Mouse (Mus musculus): ENCODE measurements around the gene Shc3.

Shc3 gene

DNA sequence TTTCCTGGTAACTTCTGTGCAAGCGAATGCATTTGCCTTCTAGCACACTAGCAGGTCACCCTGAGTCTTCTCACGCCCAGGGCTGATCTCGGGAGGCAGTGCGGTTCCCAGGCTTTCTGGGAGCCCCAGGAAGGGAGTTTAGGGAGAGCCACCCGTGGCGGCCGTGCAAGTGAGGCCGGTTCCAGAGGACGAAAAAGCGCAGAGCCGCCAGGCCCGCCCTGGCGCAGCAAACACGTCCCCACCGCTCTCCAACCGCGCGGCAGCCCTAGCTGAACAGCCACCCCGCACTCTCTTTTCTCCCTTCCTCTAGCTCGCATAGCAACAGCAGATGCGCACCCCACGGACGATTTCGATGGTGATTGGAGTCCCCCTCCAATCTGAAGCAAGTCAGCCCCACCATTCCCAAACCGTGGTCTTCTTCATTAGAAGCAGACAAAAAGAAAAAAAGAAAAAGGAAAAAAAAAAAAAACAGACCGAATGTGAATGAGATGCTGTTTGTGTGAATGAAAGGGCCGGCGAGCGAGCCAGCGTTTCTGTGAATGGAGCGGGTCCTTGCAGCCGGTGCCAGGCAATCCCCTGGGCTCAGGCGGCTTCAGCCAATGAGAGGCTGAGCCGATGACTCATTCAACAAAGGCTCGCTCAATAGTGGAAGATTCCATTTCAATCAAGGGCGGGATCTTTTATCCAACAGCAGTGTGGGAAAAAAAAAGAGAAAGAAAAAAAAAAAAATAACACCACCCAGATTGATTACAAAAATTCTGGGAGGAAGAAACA, at the start of gene Shc3:
Gene Shc3, minus strand, starts transcription at position 509 of the 774 bp plus-strand sequence.
- peak; percentile 82 for DNase-seq (ENCODE audit: low spot score)

DNA sequence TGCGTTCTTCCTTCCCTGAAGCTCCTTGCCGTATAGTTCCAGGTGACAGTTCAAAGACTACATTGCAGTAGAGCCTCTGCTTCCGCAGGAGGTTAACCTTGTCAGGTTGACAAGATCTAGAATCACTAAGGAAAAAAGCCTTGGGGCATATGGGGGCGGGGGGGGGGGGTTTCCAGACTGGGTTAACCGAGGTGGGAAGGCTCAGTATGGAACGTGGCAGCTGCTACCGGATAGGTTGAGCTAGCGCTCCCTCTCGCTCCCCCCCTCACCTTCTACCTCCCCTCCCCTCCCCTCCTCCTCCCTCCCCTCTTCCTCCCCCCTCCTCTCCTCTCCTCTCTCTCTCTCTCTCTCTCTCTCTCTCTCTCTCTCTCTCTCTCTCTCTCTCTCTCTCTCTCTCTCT, 49.4 kb upstream of the Shc3 start:
- no peak for DNase-seq (ENCODE audit: low spot score)

DNA sequence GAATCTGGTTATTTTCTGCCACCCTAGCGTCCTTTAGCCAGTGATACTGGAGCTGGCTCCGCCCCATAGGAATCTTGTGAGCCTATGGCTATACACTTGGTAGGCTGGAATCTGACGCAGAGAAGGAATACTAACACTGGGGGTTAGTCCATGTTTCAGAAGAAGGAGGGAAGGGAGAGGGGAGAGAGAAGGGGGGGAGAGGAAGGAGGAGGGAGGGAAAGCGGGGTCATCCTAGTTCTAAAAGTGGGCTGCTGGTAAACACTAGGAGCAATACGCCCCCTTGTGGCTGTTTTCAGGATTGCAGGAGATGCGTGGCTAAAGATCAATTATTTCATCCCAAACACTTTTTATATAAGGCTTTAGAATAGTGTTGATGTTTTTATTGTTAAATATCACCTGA, 48.6 kb upstream of the Shc3 start:
- DNase-seq (ENCODE audit: low spot score) = peak; percentile 51

DNA sequence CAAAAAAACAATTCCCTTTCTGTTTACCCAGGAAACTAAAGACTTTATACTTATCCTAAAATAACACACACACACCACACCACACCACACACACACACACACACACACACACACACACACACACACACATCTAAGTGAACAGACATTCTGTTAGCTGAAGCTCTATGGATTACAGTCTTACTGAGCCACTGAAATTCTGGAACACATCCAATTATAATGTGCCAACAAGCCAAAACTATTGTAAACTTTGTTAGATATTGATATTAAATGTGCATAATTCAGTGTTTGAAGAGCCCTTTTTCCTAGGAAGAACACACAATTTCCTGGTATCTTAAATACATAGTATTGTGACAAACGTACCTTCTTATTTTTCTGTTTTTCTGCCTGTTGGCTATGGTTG, 48.1 kb upstream of the Shc3 start:
- no peak for DNase-seq (ENCODE audit: low spot score)

DNA sequence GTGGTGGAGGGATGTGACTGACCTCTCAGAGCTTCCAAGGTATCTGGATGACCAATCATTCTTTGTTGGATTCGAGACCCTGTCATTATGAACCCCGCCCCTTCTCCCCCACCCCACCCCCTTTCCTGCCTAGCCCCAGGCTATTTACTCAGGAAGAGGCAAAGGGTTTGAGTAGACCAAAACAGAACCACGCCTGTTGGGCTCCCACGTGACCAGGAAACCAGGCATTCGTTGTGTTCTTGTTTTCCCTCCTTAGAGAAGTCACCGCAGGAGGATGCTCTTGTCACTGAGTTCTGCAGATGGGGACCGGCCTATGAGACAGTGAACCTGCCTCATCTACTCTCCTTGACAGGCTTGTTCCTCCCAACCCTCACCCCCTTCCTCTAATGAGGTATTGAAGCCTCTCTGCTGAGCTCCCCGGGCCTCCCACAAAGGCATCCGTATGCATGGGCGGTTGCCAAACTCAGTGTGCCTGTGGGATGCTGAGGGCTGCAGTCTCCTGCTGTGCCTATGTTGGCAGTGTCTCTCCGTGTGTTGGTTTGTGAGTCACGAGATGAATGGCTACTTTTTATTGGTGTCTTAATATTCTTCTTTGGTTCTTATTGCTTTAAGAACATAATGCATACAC, 47.3 kb upstream of the Shc3 start:
- peak; percentile 70 for DNase-seq (ENCODE audit: low spot score)

DNA sequence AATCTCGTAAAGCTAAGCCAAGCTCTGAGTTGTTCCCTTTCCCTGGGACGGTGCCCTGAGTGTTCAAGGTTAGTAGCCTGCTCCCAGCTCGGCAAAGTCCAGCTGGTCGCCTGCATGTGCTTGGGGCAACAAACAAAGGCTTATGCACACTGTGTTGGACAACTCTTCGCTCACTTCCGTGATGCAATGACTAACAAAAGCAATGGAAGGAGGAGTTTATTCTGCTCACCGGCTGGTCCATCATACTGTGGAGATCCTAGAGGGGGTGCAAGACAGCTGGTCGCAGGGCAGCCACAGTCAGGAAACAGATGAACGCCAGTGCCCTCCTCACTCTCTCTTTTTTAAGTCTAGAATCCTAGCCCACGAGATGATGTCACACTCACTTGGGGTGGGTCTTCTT, 46.6 kb upstream of the Shc3 start:
- no peak for DNase-seq (ENCODE audit: low spot score)

DNA sequence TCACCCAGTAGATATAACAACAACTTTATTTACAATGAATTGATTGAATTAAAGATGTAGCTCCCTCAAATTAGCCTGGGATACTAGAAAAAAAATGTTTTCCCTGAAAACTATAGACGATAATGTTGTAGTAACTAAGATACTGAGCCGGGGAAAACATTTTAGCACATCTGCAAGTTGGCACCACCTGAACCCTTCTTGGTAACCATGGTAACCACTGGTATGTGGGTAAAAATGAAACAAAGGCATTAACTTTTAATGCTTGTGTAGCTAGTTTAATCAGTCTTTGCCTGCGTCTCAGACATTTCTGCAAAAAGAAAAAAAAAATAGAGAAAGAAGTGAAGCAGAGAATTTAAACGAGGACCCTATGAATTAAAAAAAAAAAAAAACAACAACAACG, 42.3 kb upstream of the Shc3 start:
- no peak for DNase-seq (ENCODE audit: low spot score)

DNA sequence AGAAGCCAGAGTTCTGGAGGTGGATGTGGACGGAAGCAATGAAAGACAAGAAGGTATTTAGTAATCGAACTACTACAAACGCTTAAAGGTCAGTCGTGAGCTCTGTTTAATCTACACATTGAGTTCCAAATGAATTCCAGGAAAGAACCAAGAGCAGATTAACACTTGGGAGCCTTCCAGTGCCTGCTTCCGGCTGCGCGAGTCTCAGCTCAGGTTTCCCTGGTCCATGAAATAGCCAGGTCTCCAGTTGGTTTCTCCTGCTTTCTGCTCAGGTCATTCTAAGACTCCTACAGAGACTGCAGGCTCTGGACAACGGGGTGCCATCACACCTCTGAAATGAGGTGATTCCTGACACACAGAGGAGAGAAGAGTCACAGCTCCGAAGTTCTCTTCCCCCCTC, 41.8 kb upstream of the Shc3 start:
- DNase-seq (ENCODE audit: low spot score) = no peak

DNA sequence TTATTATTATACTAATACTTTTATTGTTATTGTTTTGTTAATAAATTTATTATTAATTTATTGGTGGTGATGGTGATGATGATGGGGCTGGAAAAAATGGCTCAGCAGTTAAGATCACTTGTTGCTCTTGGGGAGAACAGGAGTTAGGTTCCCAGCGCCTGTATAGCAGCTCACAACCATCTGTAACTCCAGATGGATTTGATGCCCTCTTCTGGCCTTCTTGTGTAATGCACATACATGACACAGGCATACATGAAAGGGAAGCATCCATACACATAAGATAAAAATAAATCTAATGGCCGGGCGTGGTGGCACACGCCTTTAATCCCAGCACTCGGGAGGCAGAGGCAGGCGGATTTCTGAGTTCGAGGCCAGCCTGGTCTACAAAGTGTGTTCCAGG, 40.0 kb upstream of the Shc3 start:
- no peak for DNase-seq (ENCODE audit: low spot score)

DNA sequence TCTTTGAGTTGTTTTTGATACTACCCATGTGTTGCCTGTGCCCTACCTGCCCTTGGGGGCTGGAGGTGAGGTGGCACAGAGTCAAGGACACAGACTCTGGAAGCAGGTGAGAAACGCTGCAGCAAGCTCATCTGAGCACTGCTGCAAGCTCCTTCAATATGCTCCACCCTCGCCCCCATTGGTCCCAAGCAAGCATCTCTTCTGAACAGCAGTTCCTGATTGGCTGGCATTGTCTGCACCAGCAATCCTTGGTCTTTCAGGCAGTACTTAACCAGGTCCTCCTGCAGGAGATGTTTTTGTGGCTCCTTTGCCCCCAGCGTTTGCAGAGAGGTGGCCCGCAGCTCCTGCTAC, 34.6 kb upstream of the Shc3 start:
- DNase-seq (ENCODE audit: low spot score) = peak; percentile 59

DNA sequence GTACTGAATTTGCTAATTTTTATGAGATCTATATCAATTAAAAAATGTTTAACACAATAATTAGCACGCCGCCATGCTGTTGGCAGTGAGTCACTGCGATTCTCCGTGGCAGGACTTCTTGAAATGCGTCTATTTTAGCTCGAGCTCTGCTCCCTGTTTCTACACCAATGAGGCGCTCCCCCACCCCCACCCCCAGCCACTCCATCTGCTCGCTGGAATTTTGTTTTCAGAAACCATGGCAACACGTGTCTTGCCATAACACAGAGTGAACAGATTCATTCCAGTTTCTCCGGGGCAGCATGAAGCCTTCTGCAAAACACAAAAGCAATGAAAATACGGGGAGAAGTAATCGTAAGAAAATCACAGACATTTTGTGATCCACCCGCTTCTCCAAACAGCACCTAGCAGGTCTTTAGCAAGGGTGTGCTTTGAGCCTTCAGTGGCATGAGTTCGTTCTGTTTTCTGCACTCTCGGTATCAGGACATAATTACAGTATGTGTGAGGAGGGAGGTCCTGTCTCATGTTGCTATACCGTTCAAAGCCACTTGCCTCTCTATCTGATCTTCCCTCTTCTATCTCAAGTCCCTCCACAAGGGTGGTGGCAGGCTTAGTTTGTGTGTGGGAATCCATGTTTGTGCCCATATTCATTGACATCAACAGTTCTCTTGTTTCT, 34.1 kb upstream of the Shc3 start:
- DNase-seq (ENCODE audit: low spot score) = peak; percentile 46

DNA sequence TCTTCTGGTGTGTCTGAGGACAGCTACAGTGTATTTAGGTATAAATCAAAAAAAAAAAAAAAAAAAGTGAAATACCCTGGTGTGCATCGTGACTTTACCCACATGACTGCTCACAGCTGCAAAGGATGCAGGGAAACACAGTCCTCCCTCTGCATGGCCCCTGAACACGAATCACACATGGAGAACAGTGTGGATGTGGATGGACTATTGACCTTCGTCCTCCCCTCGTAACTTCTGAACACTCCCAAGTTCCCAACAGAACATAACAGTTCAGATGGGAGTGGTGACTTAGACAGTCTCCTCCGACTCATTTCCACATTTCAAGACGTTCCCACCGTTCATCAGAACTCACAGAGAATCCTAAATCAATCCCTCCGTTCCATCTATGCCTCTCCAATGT, 33.5 kb upstream of the Shc3 start:
- no peak for DNase-seq (ENCODE audit: low spot score)

DNA sequence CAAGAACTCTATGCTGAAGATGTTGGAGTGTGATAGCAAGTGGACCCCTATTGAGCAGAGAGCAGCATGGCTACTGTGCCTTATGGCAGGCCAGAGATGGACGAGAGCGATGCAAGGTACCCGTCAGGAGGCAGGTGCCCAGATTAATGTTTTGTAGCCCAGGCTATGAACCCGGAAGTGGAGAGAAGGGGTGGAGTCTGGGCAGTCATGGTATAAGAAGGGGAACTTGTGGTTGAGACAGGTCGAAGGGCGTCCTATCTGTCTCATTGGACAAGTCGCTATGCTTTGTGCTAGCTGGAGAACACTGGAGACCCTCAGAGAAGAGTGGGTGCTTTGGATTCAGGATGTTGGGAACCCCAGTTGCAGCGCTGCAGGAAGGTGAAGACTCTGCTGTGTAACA, 30.9 kb upstream of the Shc3 start:
- no peak for DNase-seq (ENCODE audit: low spot score)

DNA sequence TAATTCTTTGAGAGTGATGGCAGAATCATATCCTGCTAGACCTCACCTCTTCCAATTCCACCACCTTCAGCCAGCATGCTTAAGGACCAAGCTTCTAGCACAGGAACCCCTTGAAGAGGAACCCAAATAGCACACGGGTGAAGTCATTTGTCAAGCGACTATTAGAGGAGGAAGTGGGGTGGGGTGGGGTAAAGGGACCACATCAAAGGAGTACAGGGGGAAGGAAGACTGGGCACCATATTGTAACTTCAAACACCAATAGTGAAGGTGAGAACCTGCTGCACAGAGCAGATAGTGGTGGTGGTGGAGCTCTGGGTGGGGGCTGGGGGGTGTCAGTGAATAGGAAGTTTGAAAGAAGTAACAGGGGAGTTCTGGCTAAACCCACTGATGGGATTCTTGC, 28.8 kb upstream of the Shc3 start:
- no peak for DNase-seq (ENCODE audit: low spot score)

DNA sequence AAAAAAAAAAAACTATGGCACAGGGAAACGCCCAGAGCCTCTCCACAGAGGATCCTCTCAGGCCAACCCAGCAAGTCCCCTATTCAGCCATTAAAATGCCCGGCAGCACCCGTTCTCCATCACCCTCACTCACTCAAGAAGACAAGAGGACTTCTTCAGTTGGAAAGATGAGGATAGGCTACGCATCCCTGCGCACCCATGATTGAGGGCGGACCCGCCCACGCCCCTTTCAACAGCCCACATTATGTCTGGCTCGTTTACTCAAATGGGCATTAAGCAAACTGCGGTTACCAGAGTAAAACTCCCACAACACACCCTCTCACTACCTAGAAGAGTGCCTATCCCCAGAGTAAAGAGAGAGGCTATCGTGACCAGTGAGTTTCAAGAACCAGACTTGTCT, 26.2 kb upstream of the Shc3 start:
- DNase-seq (ENCODE audit: low spot score) = no peak

DNA sequence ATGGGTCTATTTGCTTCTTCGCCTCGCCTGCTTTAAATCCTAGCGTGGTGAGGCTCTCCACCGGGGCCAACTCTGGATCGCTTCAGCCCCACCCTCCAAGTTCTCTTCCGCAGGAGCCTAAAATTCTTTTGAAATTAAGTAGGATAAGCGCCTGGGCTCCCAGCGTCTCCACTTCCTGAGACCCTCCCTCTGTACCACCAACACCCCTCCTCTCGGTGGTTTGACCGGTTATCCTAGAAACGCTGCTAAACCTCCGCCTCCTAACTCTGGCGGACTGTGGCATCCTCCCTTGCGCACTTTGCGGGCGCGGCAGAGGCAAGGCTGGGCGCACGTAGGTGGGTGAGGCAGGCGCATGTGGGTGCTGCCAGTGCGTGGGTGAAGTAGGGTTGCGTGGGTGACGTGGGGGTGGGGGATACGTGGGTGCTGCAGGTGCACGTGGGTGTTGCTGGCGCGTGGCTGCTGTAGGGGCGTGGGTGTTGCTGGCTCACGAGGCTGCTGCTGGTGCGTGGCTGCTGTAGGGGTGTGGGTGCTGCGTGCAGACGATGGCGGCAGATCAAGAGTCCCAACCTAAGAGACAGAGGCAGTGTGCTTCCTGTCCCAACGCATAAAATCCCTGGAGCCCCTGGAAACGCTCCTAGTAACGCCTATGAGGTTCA, 25.6 kb upstream of the Shc3 start:
- DNase-seq (ENCODE audit: low spot score) = peak; percentile 32

DNA sequence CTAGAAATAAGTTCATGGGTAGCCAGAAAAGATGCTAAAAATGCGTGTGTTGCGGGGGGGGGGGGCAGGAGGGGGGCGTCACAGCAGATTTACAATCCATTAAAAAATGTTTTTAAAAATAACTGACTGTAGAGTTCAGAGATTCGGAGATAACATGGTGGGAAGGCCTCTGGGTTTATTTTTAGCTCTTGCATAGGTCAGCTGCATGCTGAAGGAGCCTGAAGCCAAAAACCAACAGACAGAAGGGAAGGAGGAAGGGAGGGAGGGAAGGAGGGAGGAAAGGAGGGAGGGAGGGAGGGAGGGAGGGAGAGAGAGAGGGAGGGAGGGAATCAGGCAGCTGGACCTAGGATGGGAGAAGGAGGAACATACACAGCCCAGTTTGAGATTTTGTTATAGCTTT, 18.8 kb upstream of the Shc3 start:
- no peak for DNase-seq (ENCODE audit: low spot score)

DNA sequence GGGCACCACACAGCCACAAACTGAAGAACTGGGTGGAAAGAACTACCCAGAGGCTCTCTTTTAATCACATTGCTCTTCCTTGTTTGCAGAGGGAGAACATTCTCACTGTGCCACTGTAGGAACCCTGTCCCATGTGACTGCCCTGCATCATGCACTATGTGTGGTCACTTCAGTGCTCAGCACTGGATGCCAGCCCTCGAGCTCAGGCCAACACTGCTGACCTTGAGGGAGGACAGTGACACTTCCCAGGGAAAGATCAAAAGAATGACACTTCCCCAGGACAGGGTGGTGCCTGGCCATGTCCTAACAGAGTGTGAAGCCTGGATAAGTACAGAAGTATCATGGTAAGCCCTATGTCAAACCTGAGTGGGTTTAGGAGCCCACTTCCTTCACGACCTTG, 13.0 kb upstream of the Shc3 start:
- DNase-seq (ENCODE audit: low spot score) = no peak

DNA sequence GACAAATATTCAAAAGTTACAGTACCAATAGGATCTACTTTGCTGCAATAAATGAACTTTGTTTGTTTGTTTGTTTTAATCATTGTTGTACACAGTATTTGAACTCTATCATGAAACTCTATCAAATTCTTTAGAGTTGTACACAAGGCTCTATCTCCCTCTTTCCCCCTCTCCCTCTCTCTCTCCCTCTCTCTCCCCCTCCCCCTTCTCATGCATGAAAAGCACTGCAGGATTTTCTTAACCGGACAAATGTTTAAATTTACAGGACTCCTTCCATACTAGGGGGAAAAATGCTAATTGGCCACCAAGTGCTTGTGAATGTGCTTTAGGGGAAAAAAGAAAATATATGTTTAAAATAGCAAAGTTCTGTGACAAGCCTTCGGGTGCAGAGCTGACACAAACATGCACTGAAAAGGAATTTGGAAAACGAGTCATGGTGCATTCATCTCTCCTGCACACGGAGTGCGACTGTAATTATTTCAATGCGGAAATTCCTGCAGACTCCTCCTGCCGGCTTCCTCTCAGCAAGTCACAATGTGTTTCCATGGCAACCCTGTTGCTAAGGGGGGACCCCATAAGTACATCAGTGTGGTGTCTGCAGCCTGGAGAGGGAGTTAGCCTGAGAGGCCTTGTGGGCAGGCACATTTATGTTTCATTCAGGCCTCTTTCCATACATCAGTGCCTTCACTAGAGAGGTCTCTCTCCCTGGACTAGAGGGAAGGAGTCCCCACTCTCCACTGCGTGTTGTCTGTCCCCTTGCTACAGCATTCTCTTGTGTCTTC, 11.2 kb upstream of the Shc3 start:
- no peak for DNase-seq (ENCODE audit: low spot score)

DNA sequence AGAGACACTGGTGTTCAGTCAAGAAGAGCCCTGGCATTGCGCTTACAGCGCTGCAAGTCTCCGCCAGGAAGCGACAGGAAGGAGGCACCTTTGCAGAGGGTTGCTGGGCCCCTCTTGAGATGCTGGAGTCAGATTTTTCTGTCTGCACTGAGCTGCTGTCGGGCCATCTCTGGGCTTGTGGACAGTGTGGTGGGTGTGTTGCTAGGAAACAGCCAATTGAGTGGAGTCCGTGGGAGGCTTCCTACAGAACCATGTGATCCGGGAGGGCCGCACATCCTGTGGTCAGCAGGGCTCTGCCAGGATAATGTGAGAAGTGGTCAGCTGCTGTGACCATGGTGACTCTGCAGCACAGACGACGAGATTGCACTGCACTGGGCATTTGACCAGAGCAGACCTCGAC, 4.6 kb upstream of the Shc3 start:
- DNase-seq (ENCODE audit: low spot score) = peak; percentile 63

DNA sequence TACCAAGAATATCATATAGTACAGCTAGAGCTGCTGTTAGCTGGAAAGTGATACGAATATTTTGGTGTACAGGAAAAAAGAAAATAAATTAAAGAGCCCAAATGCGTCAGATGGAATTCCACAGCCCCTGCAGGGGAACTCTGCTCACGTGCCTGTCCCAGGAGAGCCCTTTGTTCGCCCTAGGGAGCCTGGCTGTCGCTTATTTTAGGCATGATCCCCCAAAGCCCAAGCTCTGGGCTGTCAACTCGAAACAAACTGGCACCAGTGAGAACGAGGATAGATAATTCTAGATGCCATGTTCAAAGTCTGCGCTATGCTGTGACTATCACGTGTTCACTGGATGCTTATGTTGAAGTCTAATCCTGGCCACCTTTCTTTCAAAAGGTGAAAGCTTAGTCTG, 892 bp upstream of the Shc3 start:
- DNase-seq (ENCODE audit: low spot score) = no peak

DNA sequence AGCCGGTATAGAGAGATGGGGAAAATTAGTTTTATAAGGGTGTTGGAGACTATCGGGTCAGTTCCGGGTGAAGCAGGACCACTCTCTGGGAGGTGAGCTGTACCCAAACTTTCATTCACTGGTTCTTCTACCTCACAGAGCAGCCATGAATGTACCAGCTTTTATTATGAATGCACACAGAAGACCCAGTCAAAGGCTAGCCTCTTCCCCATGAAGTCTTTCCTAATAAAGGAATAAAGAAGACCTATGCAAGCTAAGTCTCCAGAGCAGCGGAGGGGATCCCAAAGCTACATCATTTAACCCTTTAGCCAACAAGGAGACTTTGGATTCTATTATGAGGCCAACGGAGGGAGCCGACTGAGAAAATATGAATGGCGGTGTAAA, 458 bp upstream of the Shc3 start:
- no peak for DNase-seq (ENCODE audit: low spot score)
